8 mouse cellular contexts compared by ENCODE assay signal in genomic region chr1:93478586-93479475, GRCm38 (mm10). TPM values are rescaled to one million over a fixed set of nuclear protein-coding genes. Genes with fewer than 3 reads are reported as not detected.
A peak's percentile ranks its signal among the peaks of the same experiment; 100 is the strongest.
DNase-seq lines count a peak whose midpoint lies in the region; ATAC-seq and TF ChIP-seq lines count a peak whose summit lies in the region.

Hdlbp (minus strand) TSS chr1:93478815.

- H3K27me3 ChIP-seq in MEL (ENCODE audit: control insufficient read depth in 1 of 2, insufficient read depth in 2 of 2, low read length in 2 of 2), result no peaks in the 10 kb centered on the region
- H3K27me3 ChIP-seq in cerebellum, adult 2 months (ENCODE audit: control insufficient read depth, insufficient read depth, low read length), result no peaks in the 10 kb centered on the region
- no peaks in the 10 kb centered on the region for H3K27me3 ChIP-seq in forebrain, postnatal 0 days (ENCODE audit: insufficient read depth, low read length)
- no peaks in the 10 kb centered on the region for H3K27me3 ChIP-seq in lung, embryonic 15.5 days

- H3K79me2 ChIP-seq in MEL (ENCODE audit: control insufficient read depth, insufficient read depth, low read length, poor library complexity), result peaks cover 68% of the 10 kb centered on the region

- H3K4me1 ChIP-seq in MEL (ENCODE audit: control insufficient read depth in 1 of 2, insufficient read depth in 2 of 2, low read length in 2 of 2), result peaks cover 11 to 32% of the 10 kb centered on the region in 2 experiments
- no peaks in the 10 kb centered on the region for H3K4me1 ChIP-seq in cerebellum, adult 2 months (ENCODE audit: control insufficient read depth, insufficient read depth, low read length)
- peaks cover 4% of the 10 kb centered on the region for H3K4me1 ChIP-seq in forebrain, postnatal 0 days (ENCODE audit: insufficient read depth)
- H3K4me1 ChIP-seq in lung, embryonic 15.5 days, result peaks cover 13% of the 10 kb centered on the region

- peak in 1 of 2 experiments; percentile 32; a peak in 2 of 4 replicates for TF ChIP-seq EP300 in MEL (IDR thresholded peaks at IDR 0.05; ENCODE audit: low read depth in 1 of 2, low read length in 2 of 2)

- H3K36me3 ChIP-seq in MEL (ENCODE audit: control insufficient read depth in 1 of 2, insufficient read depth in 2 of 2, low read length in 2 of 2), result peaks cover 6 to 53% of the 10 kb centered on the region in 2 experiments
- H3K36me3 ChIP-seq in forebrain, postnatal 0 days (ENCODE audit: insufficient read depth), result no peaks in the 10 kb centered on the region
- H3K36me3 ChIP-seq in lung, embryonic 15.5 days, result no peaks in the 10 kb centered on the region

- no peaks in the 10 kb centered on the region for H3K9me3 ChIP-seq in MEL (replicated peaks; ENCODE audit: insufficient read depth, low read length)
- no peaks in the 10 kb centered on the region for H3K9me3 ChIP-seq in forebrain, postnatal 0 days (ENCODE audit: low read length)
- H3K9me3 ChIP-seq in lung, embryonic 15.5 days, result no peaks in the 10 kb centered on the region

- peak within 1 kb of the TSS; percentile 82 to 86 for H3K4me3 ChIP-seq in MEL (ENCODE audit: control insufficient read depth in 1 of 2, insufficient read depth in 1 of 2, low read depth in 2 of 2, low read length in 2 of 2)
- peak within 1 kb of the TSS; percentile 78 for H3K4me3 ChIP-seq in cerebellum, adult 2 months (replicated peaks; ENCODE audit: insufficient read depth, low read depth, low read length)
- H3K4me3 ChIP-seq in forebrain, postnatal 0 days (ENCODE audit: low read depth, low read length), result peak within 1 kb of the TSS; percentile 88
- peak within 1 kb of the TSS; percentile 95 for H3K4me3 ChIP-seq in lung, embryonic 15.5 days

- peak within 1 kb of the TSS; percentile 91 for H3K9ac ChIP-seq in MEL (ENCODE audit: control insufficient read depth, low read depth, low read length, poor library complexity, severe bottlenecking)
- H3K9ac ChIP-seq in forebrain, postnatal 0 days, result peak within 1 kb of the TSS; percentile 77
- peak within 1 kb of the TSS; percentile 88 for H3K9ac ChIP-seq in lung, embryonic 15.5 days

- peak; percentile 90 for ATAC-seq in forebrain, postnatal 0 days
- peak; percentile 96 for ATAC-seq in lung, embryonic 15.5 days (ENCODE audit: borderline replicate concordance, extremely low read depth, low FRiP score, low TSS enrichment)

- WGBS in cerebellum, adult 2 months, result under 1% methylated on average over 74 of the region's 74 CpGs
- WGBS in forebrain, postnatal 0 days, result 4% methylated on average over 74 of the region's 74 CpGs
- WGBS in lung, embryonic 15.5 days, result under 1% methylated on average over 74 of the region's 74 CpGs

- peak; percentile 65 to 86 for TF ChIP-seq POLR2A in MEL (IDR thresholded peaks at IDR 0.05; ENCODE audit: control insufficient read depth in 1 of 2, insufficient read depth in 1 of 2, low read depth in 1 of 2, low read length in 2 of 2, poor library complexity in 1 of 2)
- peak; percentile 74 for TF ChIP-seq POLR2A in cerebellum, adult 2 months (IDR thresholded peaks at IDR 0.05; ENCODE audit: borderline replicate concordance, insufficient read depth, low read length)

- peak within 1 kb of the TSS; percentile 96 for H3K27ac ChIP-seq in MEL (ENCODE audit: control insufficient read depth, low read depth, low read length)
- peak within 1 kb of the TSS; percentile 83 for H3K27ac ChIP-seq in cerebellum, adult 2 months (ENCODE audit: insufficient read depth, low read length)
- H3K27ac ChIP-seq in forebrain, postnatal 0 days (ENCODE audit: low read depth, low read length), result peak within 1 kb of the TSS; percentile 95
- H3K27ac ChIP-seq in lung, embryonic 15.5 days, result peak within 1 kb of the TSS; percentile 97

- H3K4me2 ChIP-seq in forebrain, postnatal 0 days (ENCODE audit: low read depth), result peak within 1 kb of the TSS; percentile 66
- H3K4me2 ChIP-seq in lung, embryonic 15.5 days, result peak within 1 kb of the TSS; percentile 57

- TF ChIP-seq RAD21 in MEL (IDR thresholded peaks at IDR 0.05; ENCODE audit: low read depth, low read length), result no peak

- peak in 1 of 3 experiments; percentile 4; a peak in 1 of 6 replicates for TF ChIP-seq CTCF in MEL (IDR thresholded peaks at IDR 0.05 in 2 of 3, conservative IDR thresholded peaks at IDR 0.05 in 1 of 3; ENCODE audit: control insufficient read depth in 1 of 3, insufficient read depth in 1 of 3, low read depth in 2 of 3, low read length in 3 of 3, poor library complexity in 1 of 3, severe bottlenecking in 1 of 3)
- no peak for TF ChIP-seq CTCF in cerebellum, adult 2 months (IDR thresholded peaks at IDR 0.05; ENCODE audit: borderline replicate concordance, insufficient read depth, low read depth, low read length)
- TF ChIP-seq CTCF in forebrain, postnatal 0 days (IDR thresholded peaks at IDR 0.05; ENCODE audit: low read depth), result peak; percentile 21; the same call in 1 of the 2 replicates

- peak; percentile 100 for DNase-seq in MEL (ENCODE audit: low read depth, low spot score)
- peak; percentile 99 for DNase-seq in cerebellum, adult 2 months
- peak; percentile 100 for DNase-seq in forebrain, postnatal 0 days
- DNase-seq in heart, postnatal 4 days, result peak; percentile 99
- peak; percentile 99 for DNase-seq in layer of hippocampus, adult 8-10 months (ENCODE audit: low spot score in 2 of 2)
- DNase-seq in ovary, adult 18-20 months (ENCODE audit: low spot score), result peak; percentile 99
- DNase-seq in thymus, postnatal 0 days (ENCODE audit: low spot score), result peak; percentile 100

TF ChIP-seq in MEL, 35 proteins besides CTCF, POLR2A, EP300 and RAD21 (continues in another document):
- peak; percentile 35; the same call in 1 of the 2 replicates for TF ChIP-seq CHD2 (IDR thresholded peaks at IDR 0.05; ENCODE audit: low read length)
- TF ChIP-seq GATA1 (IDR thresholded peaks at IDR 0.05; ENCODE audit: low read depth, low read length), result no peak
- peak; percentile 88; the same call in 1 of the 2 replicates for TF ChIP-seq SIN3A (IDR thresholded peaks at IDR 0.05; ENCODE audit: low read length)
- peak; percentile 100 for TF ChIP-seq NRF1 (IDR thresholded peaks at IDR 0.05; ENCODE audit: insufficient read depth, low read depth, low read length, poor library complexity, severe bottlenecking)
- no peak for TF ChIP-seq JUND (IDR thresholded peaks at IDR 0.05; ENCODE audit: low read depth, low read length)
- peak; percentile 54 for TF ChIP-seq BHLHE40 (IDR thresholded peaks at IDR 0.05; ENCODE audit: borderline replicate concordance, low read depth, low read length)
- TF ChIP-seq RCOR1 (IDR thresholded peaks at IDR 0.05; ENCODE audit: low read depth, low read length), result no peak; the same call in 1 of the 2 replicates
- TF ChIP-seq MYC (IDR thresholded peaks at IDR 0.05; ENCODE audit: low read depth, low read length), result peak; percentile 87
- peak; percentile 73 for TF ChIP-seq NELFE (IDR thresholded peaks at IDR 0.05; ENCODE audit: low read depth, low read length)
- TF ChIP-seq POLR2AphosphoS5 (IDR thresholded peaks at IDR 0.05; ENCODE audit: borderline replicate concordance, low read depth, low read length), result no peak
- TF ChIP-seq MAZ (IDR thresholded peaks at IDR 0.05; ENCODE audit: low read depth, low read length), result peak; percentile 99
- TF ChIP-seq ZMIZ1 (IDR thresholded peaks at IDR 0.05; ENCODE audit: low read depth, low read length), result peak; percentile 90
- TF ChIP-seq TAL1 (IDR thresholded peaks at IDR 0.05; ENCODE audit: low read length), result no peak
- TF ChIP-seq USF2 (IDR thresholded peaks at IDR 0.05; ENCODE audit: borderline replicate concordance in 1 of 2, insufficient read depth in 1 of 2, low read depth in 1 of 2, low read length in 2 of 2), result no peak
- no peak for TF ChIP-seq SMC3 (IDR thresholded peaks at IDR 0.05; ENCODE audit: low read depth, low read length)
- TF ChIP-seq ZNF384 (IDR thresholded peaks at IDR 0.05; ENCODE audit: low read depth, low read length), result no peak
- peak; percentile 89; the same call in 1 of the 2 replicates for TF ChIP-seq POLR2AphosphoS2 (IDR thresholded peaks at IDR 0.05; ENCODE audit: low read length)
- no peak for TF ChIP-seq GABPA (IDR thresholded peaks at IDR 0.05; ENCODE audit: low read depth, low read length)
- TF ChIP-seq ETS1 (IDR thresholded peaks at IDR 0.05; ENCODE audit: low read depth, low read length), result peak; percentile 41; the same call in 1 of the 2 replicates
- no peak for TF ChIP-seq MEF2A (IDR thresholded peaks at IDR 0.05; ENCODE audit: extremely low read depth, insufficient replicate concordance, low read depth, low read length, poor library complexity, severe bottlenecking)
- no peak for TF ChIP-seq ZC3H11A (IDR thresholded peaks at IDR 0.05; ENCODE audit: low read depth, low read length)
- no peak for TF ChIP-seq UBTF (IDR thresholded peaks at IDR 0.05; ENCODE audit: borderline replicate concordance, insufficient read depth, low read depth, low read length)
- TF ChIP-seq KAT2A (conservative IDR thresholded peaks at IDR 0.05; ENCODE audit: low read depth, low read length), result peak; percentile 72
- peak; percentile 71 for TF ChIP-seq MYB (IDR thresholded peaks at IDR 0.05; ENCODE audit: low read depth, low read length)
- no peak for TF ChIP-seq ZKSCAN1 (IDR thresholded peaks at IDR 0.05; ENCODE audit: low read depth, low read length)
- TF ChIP-seq E2F4 (IDR thresholded peaks at IDR 0.05; ENCODE audit: borderline replicate concordance, low read depth, low read length), result peak; percentile 62; the same call in 1 of the 2 replicates
- peak; percentile 91; the same call in 1 of the 2 replicates for TF ChIP-seq CHD1 (IDR thresholded peaks at IDR 0.05; ENCODE audit: low read depth, low read length)
- TF ChIP-seq HCFC1 (IDR thresholded peaks at IDR 0.05; ENCODE audit: low read depth, low read length), result peak; percentile 87
- TF ChIP-seq MXI1 (IDR thresholded peaks at IDR 0.05; ENCODE audit: low read depth, low read length), result peak; percentile 86
- peak; percentile 77 for TF ChIP-seq TCF12 (IDR thresholded peaks at IDR 0.05; ENCODE audit: low read depth, low read length)

RNA-seq across cellular contexts. Expression of gene Hdlbp, which starts in this region (rescaled TPM):
- total RNA-seq in MEL (2012; rRNA removed), result 141 and 160 TPM in 2 replicates
- 1,000 to 10,000 TPM in 1 of 2 experiments, 100 to 1,000 TPM in 1; 271 to 1,954 TPM for polyA plus RNA-seq in MEL (2012; ENCODE audit: insufficient read depth in 1 of 2, insufficient read length in 2 of 2, low read depth in 1 of 2, low replicate concordance in 2 of 2, missing spikeins in 1 of 2)
- 105 and 111 TPM in 2 replicates for polyA plus RNA-seq in cerebellum, adult 2 months (2012; rRNA removed)
- 61.1 and 69.4 TPM in 2 replicates for total RNA-seq in forebrain, postnatal 0 days (2014; rRNA removed)
- 55.6 and 78.3 TPM in 2 replicates for polyA plus RNA-seq in forebrain, postnatal 0 days (2015; fragmentation: Nextera tagmentation; extraction: Ambion mirVana)
- 100 to 1,000 TPM; 317 to 330 TPM for total RNA-seq in heart, postnatal 4 days (2021)
- 100 to 1,000 TPM; 144 to 186 (median 160) TPM for total RNA-seq in layer of hippocampus, adult 8-10 months (2022)
- 158 and 159 TPM in 2 replicates for polyA plus RNA-seq in lung, embryonic 15.5 days (2015; fragmentation: Nextera tagmentation; extraction: Ambion mirVana)
- 87.6 and 87.8 TPM in 2 replicates for polyA plus RNA-seq in thymus, postnatal 0 days (2015; fragmentation: Nextera tagmentation; extraction: Ambion mirVana)

Comparison
In these comparisons a context has a peak if more than half of its experiments do, and no peak if none do; other contexts are left out.
1. Peak in every context shown above with its lines: DNase-seq, ATAC-seq, H3K4me3 ChIP-seq and H3K27ac ChIP-seq.